Mouse (Mus musculus): Measurements from ENCODE around the gene Lin7a. TPM values are rescaled to one million over a fixed set of nuclear protein-coding genes. Genes with fewer than 3 reads are reported as not detected.

Gene Lin7a
- polyA plus RNA-seq, 1 experiment: not detected

DNA sequence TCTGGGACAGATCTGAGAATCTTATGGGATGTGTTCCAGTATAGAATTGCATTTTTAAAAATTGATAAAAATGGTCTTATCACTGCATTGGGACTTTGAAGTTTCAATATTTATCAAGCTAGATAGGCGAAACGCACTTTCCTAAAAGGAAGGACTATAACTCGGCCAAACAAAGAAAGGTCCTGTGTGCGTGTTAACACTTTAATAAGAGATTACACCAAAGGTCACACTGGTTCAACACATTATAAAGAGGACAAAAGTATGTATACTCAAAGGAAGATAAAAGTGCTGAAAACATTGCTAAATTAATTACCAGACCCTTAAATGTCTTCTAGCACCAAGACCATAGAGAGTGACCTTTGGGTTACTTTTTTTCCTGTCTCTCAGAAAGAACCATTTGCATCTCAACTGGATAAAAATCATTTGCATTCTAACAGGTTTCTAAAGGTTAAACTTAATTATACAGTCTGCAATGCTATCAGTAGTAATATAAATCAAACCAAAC lies 46.1 kb upstream of the Lin7a start:
- Histone ChIP-seq H3K27ac (ENCODE audit: insufficient read depth, low read length) (no peak overlapping the region), H3K27me3 (ENCODE audit: control insufficient read depth, insufficient read depth, low read length) (no peaks in the 10 kb centered on the region), H3K4me1 (ENCODE audit: control insufficient read depth, insufficient read depth, insufficient read length) (no peaks in the 10 kb centered on the region), H3K36me3 (ENCODE audit: control insufficient read depth, insufficient read depth, low read length) (no peaks in the 10 kb centered on the region), H3K4me3 (ENCODE audit: extremely low read depth, insufficient read depth, insufficient read length) (no peak overlapping the region)
- DNase-seq (ENCODE audit: low read depth in 1 of 2, low spot score in 2 of 2): no peak
- 91% methylated on average over 4 of the region's 4 CpGs for WGBS
- TF ChIP-seq CTCF (IDR thresholded peaks at IDR 0.05; ENCODE audit: extremely low read depth, insufficient read depth, insufficient read length, insufficient replicate concordance): no peak
- no peak for TF ChIP-seq POLR2A (IDR thresholded peaks at IDR 0.05; ENCODE audit: low read depth, low read length)

DNA sequence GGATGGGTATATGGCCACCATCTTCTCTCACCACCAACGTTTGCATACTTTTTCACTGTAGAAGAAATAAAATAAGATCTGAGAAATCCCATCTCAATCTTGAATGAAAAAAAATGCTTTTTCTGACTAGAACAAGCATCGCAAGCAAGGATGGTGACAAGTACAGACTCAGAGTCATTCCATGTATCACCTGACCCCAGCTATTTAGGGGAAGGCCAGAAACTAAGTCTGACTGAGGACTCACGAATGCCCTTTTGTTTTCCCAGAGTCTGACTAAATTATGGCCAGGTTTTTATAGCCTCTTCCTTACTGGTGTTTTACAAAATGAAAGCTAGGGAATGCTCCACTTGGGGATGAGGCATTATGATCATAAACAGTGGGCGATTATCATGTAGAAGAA lies 45.6 kb upstream of the Lin7a start:
- H3K36me3 ChIP-seq (ENCODE audit: control insufficient read depth, insufficient read depth, low read length): no peaks in the 10 kb centered on the region
- no peaks in the 10 kb centered on the region for H3K27me3 ChIP-seq (ENCODE audit: control insufficient read depth, insufficient read depth, low read length)
- no peak overlapping the region for H3K4me3 ChIP-seq (ENCODE audit: extremely low read depth, insufficient read depth, insufficient read length)
- TF ChIP-seq CTCF (IDR thresholded peaks at IDR 0.05; ENCODE audit: extremely low read depth, insufficient read depth, insufficient read length, insufficient replicate concordance) (no peak), POLR2A (IDR thresholded peaks at IDR 0.05; ENCODE audit: low read depth, low read length) (no peak)
- no peak overlapping the region for H3K27ac ChIP-seq (ENCODE audit: insufficient read depth, low read length)
- DNase-seq (ENCODE audit: low read depth in 1 of 2, low spot score in 2 of 2): no peak
- H3K4me1 ChIP-seq (ENCODE audit: control insufficient read depth, insufficient read depth, insufficient read length): no peaks in the 10 kb centered on the region
- WGBS: 79% methylated on average over 4 of the region's 4 CpGs

DNA sequence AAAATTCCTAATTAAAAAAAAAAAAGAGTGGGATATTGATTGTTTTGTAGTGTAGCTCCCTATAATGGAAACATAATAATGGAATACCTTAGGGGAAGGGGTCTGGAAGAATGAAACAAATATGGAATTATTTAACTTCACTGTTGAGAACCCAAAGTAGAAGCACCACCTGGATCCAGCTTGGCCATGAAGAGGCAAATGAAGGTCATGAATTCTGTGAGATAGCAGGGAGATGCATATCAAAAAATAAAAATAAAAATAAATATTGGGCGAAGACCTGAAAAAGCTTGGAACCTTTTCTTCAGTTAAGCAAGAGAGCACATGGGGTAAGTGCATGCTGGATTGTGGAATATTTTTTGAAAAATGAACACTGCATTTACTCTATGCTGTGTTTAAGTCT lies 43.6 kb upstream of the Lin7a start:
- H3K36me3 ChIP-seq (ENCODE audit: control insufficient read depth, insufficient read depth, low read length): no peaks in the 10 kb centered on the region
- no peaks in the 10 kb centered on the region for H3K27me3 ChIP-seq (ENCODE audit: control insufficient read depth, insufficient read depth, low read length)
- TF ChIP-seq CTCF (IDR thresholded peaks at IDR 0.05; ENCODE audit: extremely low read depth, insufficient read depth, insufficient read length, insufficient replicate concordance) (no peak), POLR2A (IDR thresholded peaks at IDR 0.05; ENCODE audit: low read depth, low read length) (no peak)
- 96% methylated on average over 1 of the region's 1 CpGs for WGBS
- DNase-seq (ENCODE audit: low read depth in 1 of 2, low spot score in 2 of 2): no peak
- no peak overlapping the region for H3K4me3 ChIP-seq (ENCODE audit: extremely low read depth, insufficient read depth, insufficient read length)
- no peak overlapping the region for H3K27ac ChIP-seq (ENCODE audit: insufficient read depth, low read length)
- no peaks in the 10 kb centered on the region for H3K4me1 ChIP-seq (ENCODE audit: control insufficient read depth, insufficient read depth, insufficient read length)

DNA sequence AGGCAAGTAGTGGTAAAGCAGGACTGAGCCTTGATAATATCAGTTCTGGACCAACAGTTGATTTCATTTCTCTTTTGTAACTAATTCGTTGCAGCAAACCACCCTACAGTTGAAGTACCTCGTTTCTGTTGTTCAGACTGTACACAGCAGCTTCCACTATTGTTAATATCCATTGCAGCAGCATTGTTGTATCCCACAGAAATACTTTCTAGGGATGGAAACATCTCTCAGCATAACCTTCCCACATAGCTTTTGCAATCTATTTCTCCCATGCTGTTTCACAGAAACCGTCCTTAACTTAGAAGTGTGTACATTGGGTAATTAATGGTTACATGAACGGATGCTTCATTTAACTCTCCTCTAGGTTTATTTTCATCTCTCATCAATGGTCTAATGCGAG lies 42.7 kb upstream of the Lin7a start:
- H3K27me3 ChIP-seq (ENCODE audit: control insufficient read depth, insufficient read depth, low read length): no peaks in the 10 kb centered on the region
- H3K4me1 ChIP-seq (ENCODE audit: control insufficient read depth, insufficient read depth, insufficient read length): no peaks in the 10 kb centered on the region
- no peak for DNase-seq (ENCODE audit: low read depth in 1 of 2, low spot score in 2 of 2)
- TF ChIP-seq POLR2A (IDR thresholded peaks at IDR 0.05; ENCODE audit: low read depth, low read length) (no peak), CTCF (IDR thresholded peaks at IDR 0.05; ENCODE audit: extremely low read depth, insufficient read depth, insufficient read length, insufficient replicate concordance) (no peak)
- no peak overlapping the region for H3K4me3 ChIP-seq (ENCODE audit: extremely low read depth, insufficient read depth, insufficient read length)
- WGBS: 84% methylated on average over 5 of the region's 5 CpGs
- no peaks in the 10 kb centered on the region for H3K36me3 ChIP-seq (ENCODE audit: control insufficient read depth, insufficient read depth, low read length)
- no peak overlapping the region for H3K27ac ChIP-seq (ENCODE audit: insufficient read depth, low read length)

DNA sequence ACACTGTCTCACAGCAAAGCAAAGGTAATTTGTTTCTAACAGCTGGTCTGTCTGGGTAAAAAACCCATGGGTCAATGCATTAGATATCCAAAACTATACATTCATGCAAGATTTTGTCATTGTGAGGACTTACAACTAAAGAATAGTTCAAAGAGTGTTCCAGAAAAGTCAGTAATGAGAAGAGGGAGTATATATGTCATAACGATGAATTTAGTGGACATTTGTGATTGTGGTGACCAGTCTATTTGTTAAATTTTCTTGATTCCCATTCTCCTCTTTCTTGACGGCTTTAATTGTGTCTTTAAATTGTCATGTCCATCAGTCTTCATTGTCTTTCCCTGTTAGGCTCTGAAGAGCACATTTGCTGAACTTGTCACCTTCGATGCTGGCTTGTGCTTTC lies 42.1 kb upstream of the Lin7a start:
- H3K4me1 ChIP-seq (ENCODE audit: control insufficient read depth, insufficient read depth, insufficient read length): no peaks in the 10 kb centered on the region
- no peak for TF ChIP-seq CTCF (IDR thresholded peaks at IDR 0.05; ENCODE audit: extremely low read depth, insufficient read depth, insufficient read length, insufficient replicate concordance)
- TF ChIP-seq POLR2A (IDR thresholded peaks at IDR 0.05; ENCODE audit: low read depth, low read length): no peak
- no peaks in the 10 kb centered on the region for H3K27me3 ChIP-seq (ENCODE audit: control insufficient read depth, insufficient read depth, low read length)
- DNase-seq (ENCODE audit: low read depth in 1 of 2, low spot score in 2 of 2): no peak
- H3K4me3 ChIP-seq (ENCODE audit: extremely low read depth, insufficient read depth, insufficient read length): no peak overlapping the region
- no peaks in the 10 kb centered on the region for H3K36me3 ChIP-seq (ENCODE audit: control insufficient read depth, insufficient read depth, low read length)
- WGBS: 83% methylated on average over 3 of the region's 3 CpGs
- H3K27ac ChIP-seq (ENCODE audit: insufficient read depth, low read length): no peak overlapping the region

DNA sequence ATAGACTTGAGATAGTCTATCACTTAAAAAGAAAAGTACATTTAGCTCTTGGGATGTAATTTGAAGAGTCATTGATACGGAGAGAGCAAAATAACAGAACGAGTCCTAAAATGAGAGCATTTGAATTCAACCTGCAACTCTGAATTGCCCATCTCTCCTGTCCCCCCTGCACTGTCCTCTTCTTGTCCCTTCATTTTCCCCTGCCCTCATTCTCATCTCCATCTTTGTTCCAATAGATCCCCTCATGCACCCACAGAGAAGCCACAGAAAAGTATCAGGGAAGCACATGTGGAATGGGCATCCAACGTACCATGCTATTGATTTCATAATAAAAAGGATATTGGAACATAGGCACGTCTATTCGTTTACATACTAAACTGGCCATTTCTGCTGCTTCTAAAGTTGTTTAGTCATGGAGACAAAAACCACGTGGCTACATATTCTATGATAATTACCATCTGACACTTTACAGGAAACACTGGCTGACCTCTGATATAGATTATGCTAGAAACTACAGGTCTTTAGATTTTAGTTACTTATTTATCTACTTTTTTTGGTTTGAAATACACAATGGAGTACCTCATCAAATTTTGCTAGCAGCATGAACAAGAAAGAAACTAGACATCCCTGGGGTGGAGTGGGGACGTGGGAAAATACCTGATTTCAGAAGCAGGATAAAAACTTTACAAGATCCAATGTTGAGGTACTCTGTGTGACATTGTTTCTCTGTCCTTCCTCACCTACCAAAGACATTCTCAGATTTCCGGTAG lies 41.2 kb upstream of the Lin7a start:
- Histone ChIP-seq H3K4me1 (ENCODE audit: control insufficient read depth, insufficient read depth, insufficient read length) (no peaks in the 10 kb centered on the region), H3K27ac (ENCODE audit: insufficient read depth, low read length) (no peak overlapping the region)
- WGBS: 70% methylated on average over 8 of the region's 8 CpGs

DNA sequence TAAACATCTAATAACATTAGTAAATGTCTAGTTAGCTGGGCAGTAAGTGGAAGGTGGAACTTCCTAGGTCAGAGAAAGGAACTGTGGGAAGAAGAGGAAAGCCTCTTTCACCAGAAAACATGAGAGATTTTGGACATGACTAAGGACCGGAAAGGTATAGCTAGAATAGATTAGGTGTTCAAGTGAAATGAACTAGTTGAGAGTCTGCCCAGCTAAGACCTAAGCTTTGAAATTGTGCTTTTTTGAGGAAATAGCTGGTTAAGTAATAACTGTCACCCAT lies 40.7 kb upstream of the Lin7a start:
- 98% methylated on average over 1 of the region's 1 CpGs for WGBS
- H3K4me1 ChIP-seq (ENCODE audit: control insufficient read depth, insufficient read depth, insufficient read length): no peaks in the 10 kb centered on the region
- no peak for DNase-seq (ENCODE audit: low read depth in 1 of 2, low spot score in 2 of 2)
- H3K4me3 ChIP-seq (ENCODE audit: extremely low read depth, insufficient read depth, insufficient read length): no peak overlapping the region
- H3K27me3 ChIP-seq (ENCODE audit: control insufficient read depth, insufficient read depth, low read length): no peaks in the 10 kb centered on the region
- H3K36me3 ChIP-seq (ENCODE audit: control insufficient read depth, insufficient read depth, low read length): no peaks in the 10 kb centered on the region
- no peak overlapping the region for H3K27ac ChIP-seq (ENCODE audit: insufficient read depth, low read length)
- TF ChIP-seq CTCF (IDR thresholded peaks at IDR 0.05; ENCODE audit: extremely low read depth, insufficient read depth, insufficient read length, insufficient replicate concordance) (no peak), POLR2A (IDR thresholded peaks at IDR 0.05; ENCODE audit: low read depth, low read length) (no peak)

More for the DNA sequence above, 41.2 kb upstream of the Lin7a start:
- DNase-seq (ENCODE audit: low read depth in 1 of 2, low spot score in 2 of 2): no peak
- Histone ChIP-seq H3K4me3 (ENCODE audit: extremely low read depth, insufficient read depth, insufficient read length) (no peak overlapping the region), H3K27me3 (ENCODE audit: control insufficient read depth, insufficient read depth, low read length) (no peaks in the 10 kb centered on the region), H3K36me3 (ENCODE audit: control insufficient read depth, insufficient read depth, low read length) (no peaks in the 10 kb centered on the region)
- no peak for TF ChIP-seq POLR2A (IDR thresholded peaks at IDR 0.05; ENCODE audit: low read depth, low read length)
- no peak for TF ChIP-seq CTCF (IDR thresholded peaks at IDR 0.05; ENCODE audit: extremely low read depth, insufficient read depth, insufficient read length, insufficient replicate concordance)

All from spleen, adult 2 months (tissue).